Mouse (Mus musculus): Measurements from ENCODE around the gene Brd7. TPM values are rescaled to one million over a fixed set of nuclear protein-coding genes. Genes with fewer than 3 reads are reported as not detected.

The Brd7 gene
- polyA plus RNA-seq, 1 experiment from 2014 or later: 86.4 TPM

DNA sequence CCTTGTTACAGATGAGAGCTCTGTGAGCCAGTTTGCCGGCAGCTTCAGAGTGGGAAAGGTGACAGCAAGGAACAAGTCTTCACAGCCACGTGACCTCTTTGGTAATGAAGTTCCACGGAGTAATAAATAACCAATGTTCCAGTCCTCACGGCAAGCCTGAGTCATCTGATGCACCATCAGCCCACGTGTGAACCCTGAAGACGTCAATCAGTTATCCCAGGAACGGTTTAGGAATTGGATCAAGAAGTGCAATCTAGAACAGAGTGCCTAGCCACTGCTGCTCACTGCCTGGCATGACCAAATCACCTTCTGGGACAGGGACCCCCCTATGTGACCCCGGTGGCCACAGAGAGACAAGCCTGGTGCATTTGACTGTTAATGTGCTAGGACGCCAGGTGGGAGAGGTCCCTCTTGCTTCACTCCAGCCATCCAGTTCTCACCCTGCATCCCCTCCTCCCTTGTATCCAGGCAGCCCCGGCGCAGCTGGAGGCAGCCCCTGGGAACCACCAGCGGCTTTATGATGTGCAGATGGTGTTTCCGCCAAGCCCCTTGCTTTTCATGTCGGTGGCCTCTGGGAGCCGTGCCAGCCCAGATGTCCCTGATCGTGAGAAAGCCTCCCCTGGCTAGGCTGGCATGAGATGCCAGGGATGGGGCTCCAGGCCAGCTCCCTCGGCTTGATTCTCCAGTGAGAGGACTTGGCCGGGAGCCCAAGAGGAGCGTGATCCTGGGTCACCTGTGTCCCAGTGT, 15.0 kb upstream of the Brd7 start:
- ATAC-seq (ENCODE audit: low FRiP score): peak; percentile 69; the same call in 1 of the 2 replicates
- no peak overlapping the region for H3K4me3 ChIP-seq (replicated peaks)
- 0 out of 2 replicates have a peak overlapping the region, but pooled peaks have one; percentile 51 for H3K27ac ChIP-seq
- no peaks in the 10 kb centered on the region for H3K36me3 ChIP-seq (replicated peaks)
- H3K27me3 ChIP-seq: peaks cover 33% of the 10 kb centered on the region
- WGBS: 66% methylated on average over 19 of the region's 19 CpGs
- H3K9me3 ChIP-seq: no peaks in the 10 kb centered on the region
- H3K9ac ChIP-seq: no peak overlapping the region
- H3K4me1 ChIP-seq: peaks cover 22% of the 10 kb centered on the region
- no peak overlapping the region for H3K4me2 ChIP-seq

- H3K27ac ChIP-seq: no peak overlapping the region
- H3K4me1 ChIP-seq: peaks cover 12% of the 10 kb centered on the region
- no peaks in the 10 kb centered on the region for H3K9me3 ChIP-seq
- 83% methylated on average over 2 of the region's 2 CpGs for WGBS
- no peak for ATAC-seq (ENCODE audit: low FRiP score)
- H3K4me2 ChIP-seq: no peak overlapping the region
- no peaks in the 10 kb centered on the region for H3K36me3 ChIP-seq (replicated peaks)
- 0 out of 2 replicates have a peak, but pooled peaks cover 12% of the 10 kb centered on the region for H3K27me3 ChIP-seq
- H3K4me3 ChIP-seq (replicated peaks): no peak overlapping the region
- H3K9ac ChIP-seq: no peak overlapping the region
Observed at GRCm38 (mm10) chr8:88371522-88371921, 9.5 kb upstream of the Brd7 start.

DNA sequence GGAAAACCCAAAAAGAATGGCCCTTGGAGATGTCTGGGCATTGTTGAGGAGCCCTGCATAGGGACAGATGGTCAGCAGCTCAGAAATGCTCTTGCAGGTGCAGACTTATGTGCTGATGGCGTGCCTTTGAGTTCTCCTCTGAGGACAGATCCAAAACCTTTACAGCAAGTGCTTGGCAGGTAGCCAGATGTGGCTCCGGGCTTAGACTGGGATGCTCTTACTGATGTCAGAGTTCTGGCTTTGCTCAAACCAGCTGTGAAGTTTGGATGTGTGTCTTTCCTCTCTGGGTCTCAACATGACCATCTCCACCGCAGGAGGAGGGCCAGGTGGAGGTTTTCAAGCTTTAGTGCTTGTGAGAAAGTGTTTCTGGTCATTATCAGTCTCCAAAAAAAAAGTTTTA, 7.8 kb upstream of the Brd7 start:
- Histone ChIP-seq H3K4me2 (no peak overlapping the region), H3K9ac (no peak overlapping the region), H3K4me3 (replicated peaks) (no peak overlapping the region), H3K36me3 (replicated peaks) (no peaks in the 10 kb centered on the region), H3K9me3 (no peaks in the 10 kb centered on the region), H3K4me1 (peaks cover 6% of the 10 kb centered on the region; the same call in 1 of the 2 replicates), H3K27ac (no peak overlapping the region), H3K27me3 (0 out of 2 replicates have a peak, but pooled peaks cover 18% of the 10 kb centered on the region)
- 73% methylated on average over 3 of the region's 3 CpGs for WGBS
- no peak for ATAC-seq (ENCODE audit: low FRiP score)

DNA sequence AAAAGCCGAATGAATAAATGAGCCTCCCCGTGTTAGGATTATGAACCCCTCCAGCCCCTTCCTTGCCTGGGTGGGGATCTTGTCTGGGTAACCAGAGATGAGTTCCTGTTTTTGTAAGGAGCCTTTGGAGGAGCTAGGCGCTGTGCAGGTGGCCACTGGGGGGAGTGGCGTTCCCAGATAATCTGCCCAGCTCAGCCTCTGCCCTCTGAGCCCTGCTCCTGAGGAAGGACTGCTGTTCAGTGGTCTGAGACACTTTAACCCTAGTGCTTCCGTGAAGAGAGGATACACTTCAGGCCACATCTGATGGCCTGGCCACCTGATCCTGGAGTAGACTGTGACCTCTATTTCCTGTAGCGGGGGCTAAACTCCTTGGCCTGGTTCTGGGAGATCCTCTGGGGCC, 7.2 kb upstream of the Brd7 start:
- 0 out of 2 replicates have a peak, but pooled peaks cover 18% of the 10 kb centered on the region for H3K27me3 ChIP-seq
- no peak for ATAC-seq (ENCODE audit: low FRiP score)
- H3K9ac ChIP-seq: no peak overlapping the region
- no peak overlapping the region for H3K27ac ChIP-seq
- no peak overlapping the region for H3K4me3 ChIP-seq (replicated peaks)
- 14% methylated on average over 6 of the region's 6 CpGs for WGBS
- H3K36me3 ChIP-seq (replicated peaks): no peaks in the 10 kb centered on the region
- H3K9me3 ChIP-seq: no peaks in the 10 kb centered on the region
- H3K4me2 ChIP-seq: no peak overlapping the region
- peaks cover 6% of the 10 kb centered on the region; the same call in 1 of the 2 replicates for H3K4me1 ChIP-seq

DNA sequence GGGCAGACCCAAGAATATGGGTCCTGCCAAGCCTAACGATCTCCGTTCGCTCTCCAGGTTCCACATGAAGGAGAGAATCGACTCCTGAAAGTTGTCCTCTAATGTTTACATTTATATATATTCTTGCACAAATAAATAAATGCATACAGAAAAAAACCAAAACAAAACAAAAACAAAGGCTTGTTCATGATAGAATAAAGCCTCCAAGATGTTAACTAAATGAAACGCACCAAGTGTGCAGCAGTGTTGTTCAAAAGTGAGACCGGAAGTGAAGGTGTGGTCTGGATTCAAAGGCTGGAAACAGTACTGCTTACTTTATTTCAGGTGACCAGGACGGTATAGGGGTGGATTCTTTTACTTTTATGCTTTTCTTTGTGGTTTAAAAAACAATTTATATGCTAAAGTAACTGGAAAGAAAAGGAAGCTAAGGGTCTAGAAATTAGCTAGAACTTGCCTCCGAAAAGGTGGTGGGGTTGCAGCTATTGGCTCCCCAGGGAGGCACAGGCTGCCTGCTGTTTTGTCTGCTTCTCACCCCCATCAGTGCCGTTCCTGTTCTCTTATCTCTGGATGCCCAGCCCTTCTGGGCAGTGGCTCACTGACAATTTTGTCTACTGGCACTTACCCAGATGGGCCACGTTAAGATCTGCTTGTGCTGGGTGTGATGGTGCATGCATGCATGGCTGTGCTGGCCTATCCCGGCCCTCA, 604 bp upstream of the Brd7 start:
- Histone ChIP-seq H3K4me3 (replicated peaks) (peak overlapping the region; percentile 99), H3K4me1 (peaks cover 16% of the 10 kb centered on the region), H3K27ac (no peak overlapping the region), H3K9me3 (no peaks in the 10 kb centered on the region), H3K36me3 (replicated peaks) (peaks cover 18% of the 10 kb centered on the region), H3K9ac (peak overlapping the region; percentile 96; the same call in 1 of the 2 replicates), H3K4me2 (peak overlapping the region; percentile 93), H3K27me3 (0 out of 2 replicates have a peak, but pooled peaks cover 10% of the 10 kb centered on the region)
- no peak for ATAC-seq (ENCODE audit: low FRiP score)
- WGBS: 38% methylated on average over 11 of the region's 11 CpGs

- 1% methylated on average over 31 of the region's 31 CpGs for WGBS
- Histone ChIP-seq H3K9ac (peak overlapping the region; percentile 96), H3K4me3 (replicated peaks) (peak overlapping the region; percentile 99), H3K4me2 (peak overlapping the region; percentile 93), H3K27ac (peak overlapping the region; percentile 84), H3K36me3 (replicated peaks) (peaks cover 32% of the 10 kb centered on the region), H3K4me1 (peaks cover 16% of the 10 kb centered on the region), H3K9me3 (no peaks in the 10 kb centered on the region), H3K27me3 (0 out of 2 replicates have a peak, but pooled peaks cover 4% of the 10 kb centered on the region)
- peak; percentile 45; the same call in 1 of the 2 replicates for ATAC-seq (ENCODE audit: low FRiP score)
Observed at GRCm38 (mm10) chr8:88361044-88361707, 818 bp downstream of the Brd7 start.

DNA sequence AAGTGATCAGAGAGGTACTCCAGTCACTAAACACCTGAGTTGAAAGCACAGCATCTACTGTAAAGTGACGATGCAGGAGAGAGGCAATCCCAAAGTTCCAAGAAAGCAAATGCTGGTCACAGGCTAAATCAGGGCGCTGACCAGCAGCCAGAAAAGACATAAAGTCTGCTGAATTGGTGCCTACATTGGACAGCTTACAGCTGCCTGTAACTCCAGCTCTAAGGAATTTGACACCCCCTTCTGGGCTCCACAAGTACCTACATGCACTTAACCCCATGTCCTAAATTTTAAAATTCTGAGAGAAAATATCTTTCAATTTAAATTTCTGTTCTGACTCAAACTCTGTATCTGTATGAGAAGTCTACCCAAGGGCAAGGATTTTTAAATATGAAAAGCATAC, 2.0 kb downstream of the Brd7 start:
- ATAC-seq (ENCODE audit: low FRiP score): no peak
- H3K9me3 ChIP-seq: no peaks in the 10 kb centered on the region
- WGBS: 88% methylated on average over 2 of the region's 2 CpGs
- peak overlapping the region; percentile 93 for H3K4me2 ChIP-seq
- H3K9ac ChIP-seq: peak overlapping the region; percentile 96; the same call in 1 of the 2 replicates
- H3K36me3 ChIP-seq (replicated peaks): peaks cover 44% of the 10 kb centered on the region
- H3K4me3 ChIP-seq (replicated peaks): peak overlapping the region; percentile 99; the same call in 1 of the 2 replicates
- H3K4me1 ChIP-seq: peaks cover 16% of the 10 kb centered on the region
- H3K27ac ChIP-seq: no peak overlapping the region
- H3K27me3 ChIP-seq: no peaks in the 10 kb centered on the region

DNA sequence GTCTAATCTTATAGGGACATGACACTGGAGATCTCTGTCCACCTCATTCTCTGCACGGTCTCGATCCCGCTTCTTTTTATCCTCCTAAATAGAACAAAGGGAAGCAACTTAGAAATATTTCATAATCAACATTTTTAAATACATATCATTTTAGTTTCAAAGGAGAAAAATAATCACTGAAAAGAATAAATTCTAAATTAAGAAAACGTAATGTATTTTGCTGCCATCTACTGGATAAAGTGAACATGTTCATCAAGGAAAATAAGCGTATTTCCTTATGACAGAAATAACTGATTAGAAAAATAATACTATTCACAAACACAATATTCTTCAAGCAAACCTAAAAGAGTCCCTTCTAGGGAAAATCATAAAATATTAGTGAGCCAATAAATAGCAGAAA, 4.0 kb downstream of the Brd7 start:
- 84% methylated on average over 5 of the region's 5 CpGs for WGBS
- no peak for ATAC-seq (ENCODE audit: low FRiP score)
- Histone ChIP-seq H3K4me2 (no peak overlapping the region), H3K9ac (no peak overlapping the region), H3K9me3 (no peaks in the 10 kb centered on the region), H3K36me3 (replicated peaks) (peaks cover 64% of the 10 kb centered on the region), H3K4me3 (replicated peaks) (no peak overlapping the region), H3K27ac (no peak overlapping the region), H3K4me1 (peaks cover 16% of the 10 kb centered on the region), H3K27me3 (no peaks in the 10 kb centered on the region)

DNA sequence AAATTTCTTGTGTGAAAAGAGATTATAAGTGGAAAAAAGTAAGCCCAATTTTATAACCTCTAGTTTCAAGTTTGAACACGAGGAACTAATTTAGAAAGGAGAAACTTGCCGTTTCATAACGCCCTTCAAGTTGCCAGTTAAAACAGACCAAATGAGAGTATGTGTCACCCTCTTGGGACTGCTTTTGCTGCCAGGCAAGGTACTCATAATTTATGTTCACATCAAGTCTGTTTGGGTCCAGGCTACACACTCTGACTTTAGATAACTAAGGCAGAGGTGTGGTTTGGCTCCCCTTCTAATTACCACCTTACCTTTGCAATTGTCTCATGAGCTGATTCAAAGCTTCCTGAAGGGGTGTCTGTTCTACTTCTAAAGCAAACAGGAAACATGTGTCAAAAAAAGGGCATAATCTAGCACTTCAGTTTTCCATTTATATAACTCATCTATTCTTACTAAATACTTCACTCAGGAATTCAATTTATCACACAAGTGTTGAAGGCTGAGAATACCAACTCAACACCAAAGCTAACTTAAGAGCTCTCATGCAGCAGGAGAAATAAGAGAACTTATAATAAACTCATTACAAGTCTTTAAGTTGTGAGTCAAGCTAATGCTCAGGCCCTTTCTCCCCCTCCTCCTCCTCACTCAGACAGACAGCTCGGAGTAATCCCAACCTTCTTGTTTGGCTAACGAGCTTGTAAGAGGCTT, 4.6 kb downstream of the Brd7 start:
- Histone ChIP-seq H3K27ac (no peak overlapping the region), H3K4me3 (replicated peaks) (no peak overlapping the region), H3K27me3 (no peaks in the 10 kb centered on the region), H3K9me3 (no peaks in the 10 kb centered on the region), H3K9ac (no peak overlapping the region), H3K4me2 (no peak overlapping the region), H3K4me1 (peaks cover 16% of the 10 kb centered on the region), H3K36me3 (replicated peaks) (peaks cover 70% of the 10 kb centered on the region)
- ATAC-seq (ENCODE audit: low FRiP score): no peak
- WGBS: 68% methylated on average over 5 of the region's 5 CpGs

DNA sequence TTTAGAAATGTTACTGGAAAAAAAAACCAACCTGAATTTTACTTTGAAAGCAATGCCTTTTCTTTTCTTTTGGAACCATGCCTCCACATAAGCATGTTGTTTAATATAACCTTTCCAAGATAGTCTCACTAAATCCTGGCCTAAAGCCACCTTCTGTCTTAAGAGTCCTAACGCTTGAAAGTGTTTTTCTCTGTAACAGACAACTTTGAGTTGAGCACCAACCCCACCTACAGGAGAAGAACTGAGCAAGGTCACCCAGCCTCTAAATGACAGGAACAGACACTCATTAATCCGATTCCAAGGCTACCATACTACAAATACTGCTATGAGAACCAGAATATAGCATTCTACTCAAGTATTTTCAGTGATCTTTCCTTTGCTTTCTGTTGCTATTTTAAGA, 12.9 kb downstream of the Brd7 start:
- Histone ChIP-seq H3K27me3 (no peaks in the 10 kb centered on the region), H3K4me3 (replicated peaks) (no peak overlapping the region), H3K36me3 (replicated peaks) (peaks cover 90% of the 10 kb centered on the region), H3K4me1 (no peaks in the 10 kb centered on the region), H3K9me3 (no peaks in the 10 kb centered on the region), H3K4me2 (no peak overlapping the region), H3K9ac (no peak overlapping the region), H3K27ac (no peak overlapping the region)
- ATAC-seq (ENCODE audit: low FRiP score): no peak
- WGBS: 86% methylated on average over 2 of the region's 2 CpGs

DNA sequence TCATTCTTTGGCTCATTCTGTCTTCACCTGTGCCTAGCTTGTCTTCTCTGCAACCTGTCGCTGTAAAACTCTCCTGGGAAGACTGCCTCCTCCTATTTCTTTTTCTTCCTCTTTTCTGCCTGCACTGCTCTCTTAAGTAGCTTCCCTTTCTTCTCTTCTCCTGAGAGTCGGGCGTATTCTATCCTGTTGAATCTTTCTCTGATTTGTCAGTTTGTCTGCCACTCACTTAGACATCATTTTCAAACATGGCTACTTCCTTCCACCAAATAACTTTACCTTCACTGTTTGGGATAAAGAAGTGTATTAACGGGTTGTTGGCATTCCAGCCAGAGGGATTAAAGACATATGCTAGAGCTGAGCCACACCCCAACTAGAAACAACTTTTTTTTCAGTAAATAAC, 20.0 kb downstream of the Brd7 start:
- H3K9ac ChIP-seq: no peak overlapping the region
- peaks cover 86% of the 10 kb centered on the region for H3K36me3 ChIP-seq (replicated peaks)
- no peaks in the 10 kb centered on the region for H3K9me3 ChIP-seq
- no peak overlapping the region for H3K4me3 ChIP-seq (replicated peaks)
- no peaks in the 10 kb centered on the region for H3K4me1 ChIP-seq
- no peak for ATAC-seq (ENCODE audit: low FRiP score)
- no peak overlapping the region for H3K27ac ChIP-seq
- H3K4me2 ChIP-seq: no peak overlapping the region
- no peaks in the 10 kb centered on the region for H3K27me3 ChIP-seq
- WGBS: 94% methylated on average over 4 of the region's 4 CpGs
